Mouse (Mus musculus) midbrain, embryonic 11.5 days (tissue): ENCODE measurements around the gene Calhm6. TPM values are rescaled to one million over a fixed set of nuclear protein-coding genes. Genes with fewer than 3 reads are reported as not detected.

Experiments
- ATAC-seq: fragments of 200-750 bp; cut with Nextera tagmentation; 2 replicates; pipeline ENCODE4 v1.8.0; 2017; ENCODE audit warnings: moderate TSS enrichment, moderate library complexity; ENCODE audit not compliant: low FRiP score
- DNase-seq: peaks from one replicate; pipeline ENCODE4 v3.0.0; 2015; ENCODE audit warnings: low spot score; ENCODE audit errors: missing footprints
- H3K27ac ChIP-seq: fragments of 300-500 bp; sonication (generic); 2 replicates; pipeline ENCODE4 v1.5.1; 2014; ENCODE audit warnings: low read depth, low read length
- H3K27me3 ChIP-seq: fragments of 300-500 bp; sonication (generic); 2 replicates; pipeline ENCODE4 v1.6.1; 2014; ENCODE audit warnings: mild to moderate bottlenecking, low read length, moderate library complexity, mixed read lengths; ENCODE audit not compliant: control insufficient read depth, insufficient read depth
- H3K36me3 ChIP-seq: fragments of 300-500 bp; sonication (generic); 2 replicates; pipeline ENCODE4 v1.6.1; 2014; ENCODE audit warnings: mild to moderate bottlenecking, low read length, moderate library complexity, mixed read lengths; ENCODE audit not compliant: control insufficient read depth, insufficient read depth
- H3K4me1 ChIP-seq: fragments of 300-500 bp; sonication (generic); 2 replicates; pipeline ENCODE4 v1.6.1; 2014; ENCODE audit warnings: low read length; ENCODE audit not compliant: control insufficient read depth, insufficient read depth
- H3K4me2 ChIP-seq: fragments of 300-500 bp; sonication (generic); 2 replicates; pipeline ENCODE4 v1.6.1; 2014; ENCODE audit warnings: mild to moderate bottlenecking, moderate library complexity
- H3K4me3 ChIP-seq: fragments of 300-500 bp; sonication (generic); 2 replicates; pipeline ENCODE4 v1.5.1; 2014; ENCODE audit warnings: low read depth, low read length
- H3K9ac ChIP-seq: fragments of 300-500 bp; sonication (generic); 2 replicates; pipeline ENCODE4 v1.6.1; 2014; ENCODE audit warnings: low read length
- H3K9me3 ChIP-seq: fragments of 300-500 bp; sonication (generic); 2 replicates; pipeline ENCODE4 v1.6.1; 2016; ENCODE audit warnings: low read length; ENCODE audit not compliant: control insufficient read depth
- WGBS: fragments of 180-500 bp; shearing (Covaris S2); extraction: QIAGEN DNeasy Blood & Tissue Kit; methylation state at CpG from one replicate; pipeline ENCODE4 v1.1.7; 2014; 5-methylcytosine and 5-hydroxymethylcytosine counted together
- polyA plus RNA-seq: library from polyadenylated mRNA; unstranded; fragments of >200 nt; fragmentation: Nextera tagmentation; extraction: Ambion mirVana; gene quantifications from 2 replicates; pipeline ENCODE4 v1.2.1, GENCODE M21; 2014

Gene Calhm6
- polyA plus RNA-seq, 1 experiment from 2014 or later: 0.20 TPM

DNA sequence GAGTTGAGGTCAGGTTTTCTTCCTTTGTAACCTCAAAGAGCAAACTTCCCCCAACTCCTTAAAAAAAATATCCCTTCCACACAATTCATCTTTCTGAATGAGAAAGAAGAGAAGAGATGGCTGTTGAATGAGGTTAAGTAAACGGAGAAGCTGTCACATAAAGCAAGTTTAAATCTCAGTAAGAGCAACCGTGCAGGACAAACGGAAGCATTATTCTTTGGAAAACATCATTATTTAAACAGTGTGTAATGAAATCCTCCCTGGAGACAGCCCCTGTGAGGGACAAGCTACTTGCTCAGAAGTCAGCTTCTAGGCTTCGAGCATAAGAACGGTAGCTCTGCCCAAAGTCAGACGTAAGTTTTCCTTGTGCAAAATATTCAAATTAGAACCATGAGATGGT is 22.7 kb upstream of the Calhm6 start:
- Histone ChIP-seq H3K4me1 (no peaks in the 10 kb centered on the region), H3K36me3 (no peaks in the 10 kb centered on the region), H3K27ac (no peak overlapping the region), H3K4me3 (no peak overlapping the region), H3K9ac (no peak overlapping the region), H3K9me3 (no peaks in the 10 kb centered on the region), H3K27me3 (no peaks in the 10 kb centered on the region), H3K4me2 (no peak overlapping the region)
- WGBS: 55% methylated on average over 6 of the region's 6 CpGs
- DNase-seq (no peak), ATAC-seq (no peak)

- no peaks in the 10 kb centered on the region for H3K27me3 ChIP-seq
- H3K9me3 ChIP-seq: no peaks in the 10 kb centered on the region
- no peaks in the 10 kb centered on the region for H3K36me3 ChIP-seq
- DNase-seq (no peak), ATAC-seq (no peak)
- no peak overlapping the region for H3K9ac ChIP-seq
- WGBS: 74% methylated on average over 3 of the region's 3 CpGs
- no peak overlapping the region for H3K4me2 ChIP-seq
- H3K4me1 ChIP-seq: no peaks in the 10 kb centered on the region
- H3K4me3 ChIP-seq: no peak overlapping the region
- H3K27ac ChIP-seq: no peak overlapping the region
Measured at GRCm38 (mm10) chr10:34149772-34150171, 22.0 kb upstream of the Calhm6 start.

GRCm38 (mm10) chr10:34141693-34142092 is 13.9 kb upstream of the Calhm6 start:
- 88% methylated on average over 2 of the region's 2 CpGs for WGBS
- Histone ChIP-seq H3K4me1 (no peaks in the 10 kb centered on the region), H3K4me3 (no peak overlapping the region), H3K36me3 (no peaks in the 10 kb centered on the region), H3K9me3 (no peaks in the 10 kb centered on the region), H3K9ac (no peak overlapping the region), H3K27me3 (no peaks in the 10 kb centered on the region), H3K27ac (no peak overlapping the region), H3K4me2 (no peak overlapping the region)
- DNase-seq (no peak), ATAC-seq (no peak)

DNA sequence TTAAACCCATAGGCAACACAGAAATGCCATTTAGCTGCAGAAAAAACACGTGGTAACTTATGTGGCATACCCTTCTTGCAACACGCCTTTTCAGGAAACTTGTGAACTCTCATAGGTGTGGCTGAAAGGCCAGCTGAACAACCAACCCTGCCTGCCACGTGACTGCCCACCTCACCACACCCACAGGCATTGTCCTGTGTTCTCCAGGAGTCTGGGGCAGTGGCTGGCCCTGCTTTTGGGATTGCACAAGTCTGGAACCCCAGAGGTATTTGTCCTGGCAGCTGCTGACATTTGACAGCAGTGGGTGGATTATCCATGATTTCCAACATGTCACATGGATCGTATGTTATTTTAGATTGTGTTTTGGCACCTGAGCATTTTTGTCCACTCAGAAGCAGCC is 12.0 kb upstream of the Calhm6 start:
- Histone ChIP-seq H3K4me3 (no peak overlapping the region), H3K4me1 (no peaks in the 10 kb centered on the region), H3K9me3 (no peaks in the 10 kb centered on the region), H3K27me3 (no peaks in the 10 kb centered on the region), H3K9ac (no peak overlapping the region), H3K4me2 (no peak overlapping the region), H3K36me3 (no peaks in the 10 kb centered on the region), H3K27ac (no peak overlapping the region)
- DNase-seq (no peak), ATAC-seq (no peak)
- 76% methylated on average over 4 of the region's 4 CpGs for WGBS

- Histone ChIP-seq H3K4me1 (no peaks in the 10 kb centered on the region), H3K9me3 (no peaks in the 10 kb centered on the region), H3K4me2 (no peak overlapping the region), H3K27me3 (no peaks in the 10 kb centered on the region), H3K9ac (no peak overlapping the region), H3K36me3 (no peaks in the 10 kb centered on the region), H3K27ac (no peak overlapping the region), H3K4me3 (no peak overlapping the region)
- ATAC-seq (no peak), DNase-seq (no peak)
- WGBS: 68% methylated on average over 6 of the region's 6 CpGs
Measured at GRCm38 (mm10) chr10:34138027-34138426, 10.2 kb upstream of the Calhm6 start.

GRCm38 (mm10) chr10:34136432-34136831 is 8.6 kb upstream of the Calhm6 start:
- no peaks in the 10 kb centered on the region for H3K36me3 ChIP-seq
- 16% methylated on average over 6 of the region's 6 CpGs for WGBS
- ATAC-seq (peak; percentile 35; the same call in 1 of the 2 replicates), DNase-seq (no peak)
- H3K27ac ChIP-seq: no peak overlapping the region
- H3K4me1 ChIP-seq: no peaks in the 10 kb centered on the region
- H3K4me3 ChIP-seq: no peak overlapping the region
- no peaks in the 10 kb centered on the region for H3K27me3 ChIP-seq
- H3K9ac ChIP-seq: no peak overlapping the region
- no peaks in the 10 kb centered on the region for H3K9me3 ChIP-seq
- H3K4me2 ChIP-seq: no peak overlapping the region

- H3K4me2 ChIP-seq: no peak overlapping the region
- H3K4me1 ChIP-seq: no peaks in the 10 kb centered on the region
- H3K4me3 ChIP-seq: no peak overlapping the region
- no peaks in the 10 kb centered on the region; the same call in 1 of the 2 replicates for H3K27me3 ChIP-seq
- no peaks in the 10 kb centered on the region for H3K9me3 ChIP-seq
- ATAC-seq (no peak), DNase-seq (no peak)
- WGBS: 85% methylated on average over 2 of the region's 2 CpGs
- no peaks in the 10 kb centered on the region for H3K36me3 ChIP-seq
- no peak overlapping the region for H3K27ac ChIP-seq
- no peak overlapping the region for H3K9ac ChIP-seq
Measured at GRCm38 (mm10) chr10:34131356-34131755, 3.6 kb upstream of the Calhm6 start.

GRCm38 (mm10) chr10:34128391-34128790 is 607 bp upstream of the Calhm6 start:
- Histone ChIP-seq H3K27me3 (no peaks in the 10 kb centered on the region; the same call in 1 of the 2 replicates), H3K4me1 (no peaks in the 10 kb centered on the region), H3K4me3 (no peak overlapping the region), H3K36me3 (no peaks in the 10 kb centered on the region), H3K9ac (no peak overlapping the region), H3K9me3 (no peaks in the 10 kb centered on the region), H3K4me2 (no peak overlapping the region), H3K27ac (no peak overlapping the region)
- WGBS: 87% methylated on average over 6 of the region's 6 CpGs
- ATAC-seq (no peak), DNase-seq (no peak)

GRCm38 (mm10) chr10:34118421-34118820 is 9.4 kb downstream of the Calhm6 start:
- Histone ChIP-seq H3K36me3 (no peaks in the 10 kb centered on the region), H3K27ac (no peak overlapping the region), H3K27me3 (no peaks in the 10 kb centered on the region), H3K4me2 (no peak overlapping the region), H3K9ac (no peak overlapping the region), H3K4me1 (no peaks in the 10 kb centered on the region), H3K9me3 (no peaks in the 10 kb centered on the region), H3K4me3 (no peak overlapping the region)
- ATAC-seq (no peak), DNase-seq (no peak)
- 92% methylated on average over 2 of the region's 2 CpGs for WGBS

- DNase-seq (no peak), ATAC-seq (no peak)
- Histone ChIP-seq H3K4me1 (no peaks in the 10 kb centered on the region), H3K4me2 (no peak overlapping the region), H3K27ac (no peak overlapping the region), H3K9me3 (no peaks in the 10 kb centered on the region), H3K36me3 (no peaks in the 10 kb centered on the region), H3K27me3 (no peaks in the 10 kb centered on the region), H3K9ac (no peak overlapping the region), H3K4me3 (no peak overlapping the region)
Measured at GRCm38 (mm10) chr10:34117770-34118169, 10.0 kb downstream of the Calhm6 start.
